Mouse (Mus musculus) ES-E14 (cell line): ENCODE measurements around the gene Ogdhl.

ENCODE experiments used
- CHD2 ChIP-seq: IDR thresholded peaks from 2 replicates; pipeline ENCODE4 v1.6.1; 2014; ENCODE audit warnings: mild to moderate bottlenecking, low read depth, low read length, inconsistent platforms
- MAFK ChIP-seq: IDR thresholded peaks from 2 replicates; pipeline ENCODE4 v1.6.1; 2014; ENCODE audit warnings: mild to moderate bottlenecking, low read depth, low read length, inconsistent platforms; ENCODE audit not compliant: insufficient read depth
- ZC3H11A ChIP-seq: IDR thresholded peaks from 2 replicates; pipeline ENCODE4 v1.6.1; 2012; ENCODE audit warnings: low read depth, mild to moderate bottlenecking, inconsistent platforms, low read length, borderline replicate concordance
- ZNF384 ChIP-seq: IDR thresholded peaks from 2 replicates; pipeline ENCODE4 v1.6.1; 2012; ENCODE audit warnings: low read depth, low read length, inconsistent platforms

DNA sequence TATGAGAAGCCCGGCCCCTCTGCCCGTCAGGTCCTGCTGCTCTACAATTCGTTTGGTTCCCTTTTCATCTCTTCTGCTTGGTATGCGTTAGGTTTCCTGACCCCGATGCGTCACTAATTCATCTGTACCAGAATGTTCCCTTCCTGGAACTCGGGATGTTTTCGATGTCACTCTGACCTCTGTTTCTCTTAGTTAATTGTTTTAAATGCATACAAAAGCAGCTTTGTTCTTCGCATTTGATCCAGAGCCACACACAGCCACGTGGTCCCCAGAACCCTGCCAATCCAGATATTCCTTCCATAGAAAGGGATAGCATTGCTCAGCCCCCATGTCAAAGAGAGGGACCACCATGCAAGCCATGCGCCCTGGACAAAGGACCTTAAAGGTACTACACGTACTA lies 20.2 kb upstream of the Ogdhl start:
- TF ChIP-seq MAFK: no peak
- no peak for TF ChIP-seq ZNF384
- TF ChIP-seq CHD2: no peak
- no peak for TF ChIP-seq ZC3H11A
